Mouse (Mus musculus): ENCODE data around the gene Wwox. TPM values are rescaled to one million over a fixed set of nuclear protein-coding genes. Genes with fewer than 3 reads are reported as not detected.

Gene Wwox
- polyA plus RNA-seq, 2 experiments, result 2.5 to 2.6 TPM

DNA sequence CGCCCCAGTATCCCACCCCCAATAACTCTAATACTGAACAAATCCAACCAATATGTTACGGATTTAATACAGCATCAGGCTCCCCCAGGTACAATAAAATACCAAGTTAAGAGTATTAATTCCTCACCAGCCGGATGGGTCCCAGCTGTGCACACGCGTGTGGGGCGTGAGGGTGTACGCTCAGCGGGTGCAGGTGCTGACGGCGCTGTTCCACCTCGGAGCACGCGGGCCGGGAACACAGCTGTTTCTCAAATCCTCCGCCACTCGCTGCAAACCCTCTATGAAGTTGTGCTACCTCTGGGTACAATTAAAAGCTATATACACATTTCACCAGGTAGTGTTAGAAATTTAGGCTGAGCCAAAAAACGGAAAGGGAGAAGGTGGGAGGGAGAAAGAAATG, 818.0 kb downstream of the Wwox start:
- H3K36me3 ChIP-seq (replicated peaks; ENCODE audit: control insufficient read depth, insufficient read depth, low read depth), result no peaks in the 10 kb centered on the region
- no peaks in the 10 kb centered on the region for H3K27me3 ChIP-seq (ENCODE audit: control insufficient read depth, insufficient read depth, low read length)
- no peak overlapping the region for H3K9ac ChIP-seq (replicated peaks)
- no peak overlapping the region for H3K27ac ChIP-seq
- H3K4me2 ChIP-seq (ENCODE audit: low read depth), result no peak overlapping the region
- no peaks in the 10 kb centered on the region for H3K9me3 ChIP-seq (ENCODE audit: control insufficient read depth, low read length)
- DNase-seq (ENCODE audit: low read depth in 3 of 3, low spot score in 3 of 3) (no peak), ATAC-seq (ENCODE audit: insufficient read depth) (no peak)
- 75% methylated on average over 17 of the region's 17 CpGs for WGBS (ENCODE audit: insufficient replicate concordance)
- H3K4me1 ChIP-seq (replicated peaks; ENCODE audit: control insufficient read depth in 2 of 2, insufficient read depth in 2 of 2, low read length in 1 of 2), result no peaks in the 10 kb centered on the region
- TF ChIP-seq EP300 (IDR thresholded peaks at IDR 0.05; ENCODE audit: low read depth) (no peak), CTCF (IDR thresholded peaks at IDR 0.05; ENCODE audit: low read depth) (no peak)
- H3K4me3 ChIP-seq (ENCODE audit: insufficient read depth in 1 of 2, low read depth in 2 of 2, low read length in 2 of 2), result no peak overlapping the region

- TF ChIP-seq CTCF (IDR thresholded peaks at IDR 0.05; ENCODE audit: low read depth), result no peak
These were observed 820.4 kb downstream of the Wwox start for GRCm38 (mm10) chr8:115259806-115260205.

DNA sequence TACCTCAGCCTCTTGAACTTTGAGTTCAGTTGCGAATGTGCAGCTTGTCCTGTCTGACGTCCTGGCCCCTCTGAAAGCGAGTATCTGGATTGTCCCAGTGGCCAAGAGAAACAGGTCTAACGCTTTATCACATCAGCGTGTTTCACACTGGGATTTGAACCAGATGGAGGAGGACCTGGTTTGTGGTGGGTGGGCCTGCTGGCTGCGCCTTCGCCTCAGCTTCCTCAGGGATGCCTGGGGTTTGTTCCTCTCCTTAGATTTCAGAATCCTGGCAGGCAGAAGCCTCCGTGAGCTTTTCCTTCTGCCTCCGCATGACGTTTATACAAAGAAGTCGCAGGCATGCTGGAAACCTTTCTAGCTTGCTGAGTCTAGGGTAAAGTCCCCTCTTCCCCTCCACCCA, 827.7 kb downstream of the Wwox start:
- WGBS (ENCODE audit: insufficient replicate concordance), result 70% methylated on average over 11 of the region's 11 CpGs
- Histone ChIP-seq H3K9ac (replicated peaks) (no peak overlapping the region), H3K36me3 (replicated peaks; ENCODE audit: control insufficient read depth, insufficient read depth, low read depth) (no peaks in the 10 kb centered on the region), H3K9me3 (ENCODE audit: control insufficient read depth, low read length) (no peaks in the 10 kb centered on the region), H3K4me1 (replicated peaks; ENCODE audit: control insufficient read depth in 2 of 2, insufficient read depth in 2 of 2, low read length in 1 of 2) (no peaks in the 10 kb centered on the region), H3K4me3 (ENCODE audit: insufficient read depth in 1 of 2, low read depth in 2 of 2, low read length in 2 of 2) (no peak overlapping the region), H3K27ac (no peak overlapping the region), H3K4me2 (ENCODE audit: low read depth) (no peak overlapping the region), H3K27me3 (ENCODE audit: control insufficient read depth, insufficient read depth, low read length) (no peaks in the 10 kb centered on the region)
- ATAC-seq (ENCODE audit: insufficient read depth) (no peak), DNase-seq (ENCODE audit: low read depth in 3 of 3, low spot score in 3 of 3) (no peak)
- TF ChIP-seq CTCF (IDR thresholded peaks at IDR 0.05; ENCODE audit: low read depth) (no peak), EP300 (IDR thresholded peaks at IDR 0.05; ENCODE audit: low read depth) (no peak)

More at GRCm38 (mm10) chr8:115259806-115260205, 820.4 kb downstream of the Wwox start:
- H3K4me1 ChIP-seq (replicated peaks; ENCODE audit: control insufficient read depth in 2 of 2, insufficient read depth in 2 of 2, low read length in 1 of 2), result no peaks in the 10 kb centered on the region
- H3K36me3 ChIP-seq (replicated peaks; ENCODE audit: control insufficient read depth, insufficient read depth, low read depth), result no peaks in the 10 kb centered on the region
- DNase-seq (ENCODE audit: low read depth in 3 of 3, low spot score in 3 of 3) (no peak), ATAC-seq (ENCODE audit: insufficient read depth) (no peak)
- no peaks in the 10 kb centered on the region for H3K9me3 ChIP-seq (ENCODE audit: control insufficient read depth, low read length)
- no peak overlapping the region for H3K4me3 ChIP-seq (ENCODE audit: insufficient read depth in 1 of 2, low read depth in 2 of 2, low read length in 2 of 2)
- no peaks in the 10 kb centered on the region for H3K27me3 ChIP-seq (ENCODE audit: control insufficient read depth, insufficient read depth, low read length)
- H3K9ac ChIP-seq (replicated peaks), result no peak overlapping the region
- H3K27ac ChIP-seq, result no peak overlapping the region
- no peak overlapping the region for H3K4me2 ChIP-seq (ENCODE audit: low read depth)
- WGBS (ENCODE audit: insufficient replicate concordance), result 66% methylated on average over 12 of the region's 12 CpGs

DNA sequence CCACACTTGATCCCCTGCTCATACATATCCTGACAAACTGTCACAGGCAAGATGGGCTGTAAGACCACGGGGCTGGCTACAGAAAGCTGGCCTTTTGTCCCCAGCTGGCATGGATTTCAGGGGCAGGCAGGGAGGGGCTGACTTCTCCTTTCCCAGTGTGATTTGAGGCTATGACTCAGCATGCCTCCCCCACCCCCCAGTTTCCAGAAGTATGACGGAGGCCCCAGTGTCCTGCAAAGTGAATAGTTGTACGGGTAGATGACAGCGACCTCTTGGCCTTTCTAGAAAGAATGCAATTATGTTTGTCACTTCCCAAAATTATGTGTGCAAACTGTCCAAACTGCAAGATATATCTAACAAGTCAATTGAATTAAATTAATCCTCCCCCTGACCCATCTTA, 830.1 kb downstream of the Wwox start:
- no peaks in the 10 kb centered on the region for H3K9me3 ChIP-seq (ENCODE audit: control insufficient read depth, low read length)
- DNase-seq (ENCODE audit: low read depth in 3 of 3, low spot score in 3 of 3) (no peak), ATAC-seq (ENCODE audit: insufficient read depth) (no peak)
- no peak overlapping the region for H3K9ac ChIP-seq (replicated peaks)
- TF ChIP-seq CTCF (IDR thresholded peaks at IDR 0.05; ENCODE audit: low read depth) (no peak), EP300 (IDR thresholded peaks at IDR 0.05; ENCODE audit: low read depth) (no peak)
- H3K4me1 ChIP-seq (replicated peaks; ENCODE audit: control insufficient read depth in 2 of 2, insufficient read depth in 2 of 2, low read length in 1 of 2), result no peaks in the 10 kb centered on the region
- no peak overlapping the region for H3K4me2 ChIP-seq (ENCODE audit: low read depth)
- no peaks in the 10 kb centered on the region for H3K27me3 ChIP-seq (ENCODE audit: control insufficient read depth, insufficient read depth, low read length)
- no peak overlapping the region for H3K4me3 ChIP-seq (ENCODE audit: insufficient read depth in 1 of 2, low read depth in 2 of 2, low read length in 2 of 2)
- WGBS (ENCODE audit: insufficient replicate concordance), result 23% methylated on average over 4 of the region's 4 CpGs
- no peak overlapping the region for H3K27ac ChIP-seq
- H3K36me3 ChIP-seq (replicated peaks; ENCODE audit: control insufficient read depth, insufficient read depth, low read depth), result no peaks in the 10 kb centered on the region

GRCm38 (mm10) chr8:115273976-115274375, 834.5 kb downstream of the Wwox start:
- H3K9me3 ChIP-seq (ENCODE audit: control insufficient read depth, low read length), result no peaks in the 10 kb centered on the region; the same call in 1 of the 2 replicates
- ATAC-seq (ENCODE audit: insufficient read depth), result no peak
- H3K9ac ChIP-seq (replicated peaks), result no peak overlapping the region
- 55% methylated on average over 6 of the region's 6 CpGs for WGBS (ENCODE audit: insufficient replicate concordance)
- no peak overlapping the region for H3K27ac ChIP-seq
- no peaks in the 10 kb centered on the region for H3K4me1 ChIP-seq (replicated peaks; ENCODE audit: control insufficient read depth in 2 of 2, insufficient read depth in 2 of 2, low read length in 1 of 2)
- DNase-seq (ENCODE audit: low read depth in 3 of 3, low spot score in 3 of 3), result no peak
- H3K4me2 ChIP-seq (ENCODE audit: low read depth), result no peak overlapping the region
- H3K4me3 ChIP-seq (ENCODE audit: insufficient read depth in 1 of 2, low read depth in 2 of 2, low read length in 2 of 2), result no peak overlapping the region
- no peaks in the 10 kb centered on the region for H3K27me3 ChIP-seq (ENCODE audit: control insufficient read depth, insufficient read depth, low read length)
- H3K36me3 ChIP-seq (replicated peaks; ENCODE audit: control insufficient read depth, insufficient read depth, low read depth), result no peaks in the 10 kb centered on the region
- TF ChIP-seq EP300 (IDR thresholded peaks at IDR 0.05; ENCODE audit: low read depth), result no peak
- no peak for TF ChIP-seq CTCF (IDR thresholded peaks at IDR 0.05; ENCODE audit: low read depth)

All from liver, embryonic 14.5 days (tissue).